Mouse (Mus musculus): ENCODE results near the gene Osbpl10. TPM values are rescaled to one million over a fixed set of nuclear protein-coding genes. Genes with fewer than 3 reads are reported as not detected.

The Osbpl10 gene
- total and polyA plus RNA-seq, 3 experiments = 0.19 TPM; not detected in 2

- Histone ChIP-seq H3K9ac (ENCODE audit: insufficient read depth, low read depth) (no peak overlapping the region), H3K79me2 (replicated peaks; ENCODE audit: control insufficient read depth, extremely low read depth, insufficient read depth, poor library complexity, severe bottlenecking) (no peaks in the 10 kb centered on the region), H3K4me2 (ENCODE audit: insufficient read depth, low read depth, poor library complexity, severe bottlenecking) (no peak overlapping the region), H3K27ac (ENCODE audit: insufficient read depth, low read depth) (no peak overlapping the region), H3K36me3 (replicated peaks in 1 of 2; ENCODE audit: control insufficient read depth in 1 of 2, insufficient read depth in 1 of 2, low read length in 1 of 2) (no peaks in the 10 kb centered on the region), H3K4me3 (replicated peaks in 1 of 3; ENCODE audit: low read depth in 2 of 3, low read length in 2 of 3, poor library complexity in 1 of 3) (no peak overlapping the region), H3K27me3 (replicated peaks) (no peaks in the 10 kb centered on the region), H3K4me1 (ENCODE audit: control insufficient read depth in 1 of 2, insufficient read depth in 2 of 2) (no peaks in the 10 kb centered on the region), H3K9me3 (replicated peaks; ENCODE audit: low read length) (no peaks in the 10 kb centered on the region)
- dilution Hi-C loops (cut with MboI; ENCODE audit: extremely low pct_ligation_motif_present, extremely low pct_unique_long_range_greater_than_20kb, low sequenced_read_pairs) = no loop called here
- TF ChIP-seq ZC3H11A (IDR thresholded peaks at IDR 0.05; ENCODE audit: low read depth, low read length) = no peak
- no peak for TF ChIP-seq MYC (IDR thresholded peaks at IDR 0.05; ENCODE audit: low read depth, low read length)
- no peak for TF ChIP-seq MAFK (IDR thresholded peaks at IDR 0.05; ENCODE audit: insufficient replicate concordance, low read length)
- TF ChIP-seq JUND (conservative IDR thresholded peaks at IDR 0.05; ENCODE audit: low read depth, low read length) = no peak
- no peak for DNase-seq (ENCODE audit: extremely low read depth)
- in situ Hi-C loops (cut with MboI; ENCODE audit: low pct_ligation_motif_present, low pct_unique_long_range_greater_than_20kb, low sequenced_read_pairs) = no loop called here
Measured at GRCm38 (mm10) chr9:115100181-115100915, 122.0 kb downstream of the Osbpl10 start.

GRCm38 (mm10) chr9:115107430-115107829 is 129.1 kb downstream of the Osbpl10 start:
- peaks cover 2% of the 10 kb centered on the region for H3K9me3 ChIP-seq (replicated peaks; ENCODE audit: low read length)
- no peak overlapping the region for H3K27ac ChIP-seq (ENCODE audit: insufficient read depth, low read depth)
- H3K9ac ChIP-seq (ENCODE audit: insufficient read depth, low read depth) = no peak overlapping the region
- H3K4me3 ChIP-seq (replicated peaks in 1 of 3; ENCODE audit: low read depth in 2 of 3, low read length in 2 of 3, poor library complexity in 1 of 3) = no peak overlapping the region
- TF ChIP-seq ETS1 (conservative IDR thresholded peaks at IDR 0.05; ENCODE audit: low read depth, low read length) (no peak), RCOR1 (conservative IDR thresholded peaks at IDR 0.05; ENCODE audit: low read depth, low read length) (no peak), JUN (IDR thresholded peaks at IDR 0.05; ENCODE audit: insufficient read depth, low read depth, low read length) (no peak), MXI1 (IDR thresholded peaks at IDR 0.05; ENCODE audit: low read depth, low read length) (no peak), ZC3H11A (IDR thresholded peaks at IDR 0.05; ENCODE audit: low read depth, low read length) (no peak), E2F4 (IDR thresholded peaks at IDR 0.05; ENCODE audit: insufficient replicate concordance, low read depth, low read length) (no peak), POLR2A (IDR thresholded peaks at IDR 0.05; ENCODE audit: low read depth, low read length) (no peak), CHD1 (IDR thresholded peaks at IDR 0.05; ENCODE audit: low read depth, low read length) (no peak), ZKSCAN1 (IDR thresholded peaks at IDR 0.05; ENCODE audit: borderline replicate concordance, low read depth, low read length) (no peak)
- H3K79me2 ChIP-seq (replicated peaks; ENCODE audit: control insufficient read depth, extremely low read depth, insufficient read depth, poor library complexity, severe bottlenecking) = no peaks in the 10 kb centered on the region
- DNase-seq (ENCODE audit: extremely low read depth) = no peak
- H3K36me3 ChIP-seq (replicated peaks in 1 of 2; ENCODE audit: control insufficient read depth in 1 of 2, insufficient read depth in 1 of 2, low read length in 1 of 2) = no peaks in the 10 kb centered on the region
- in situ Hi-C loops (cut with MboI; ENCODE audit: low pct_ligation_motif_present, low pct_unique_long_range_greater_than_20kb, low sequenced_read_pairs) = no loop called here
- dilution Hi-C loops (cut with MboI; ENCODE audit: extremely low pct_ligation_motif_present, extremely low pct_unique_long_range_greater_than_20kb, low sequenced_read_pairs) = no loop called here
- H3K4me2 ChIP-seq (ENCODE audit: insufficient read depth, low read depth, poor library complexity, severe bottlenecking) = no peak overlapping the region
- no peaks in the 10 kb centered on the region for H3K4me1 ChIP-seq (ENCODE audit: control insufficient read depth in 1 of 2, insufficient read depth in 2 of 2)
- H3K27me3 ChIP-seq (replicated peaks) = no peaks in the 10 kb centered on the region

DNA sequence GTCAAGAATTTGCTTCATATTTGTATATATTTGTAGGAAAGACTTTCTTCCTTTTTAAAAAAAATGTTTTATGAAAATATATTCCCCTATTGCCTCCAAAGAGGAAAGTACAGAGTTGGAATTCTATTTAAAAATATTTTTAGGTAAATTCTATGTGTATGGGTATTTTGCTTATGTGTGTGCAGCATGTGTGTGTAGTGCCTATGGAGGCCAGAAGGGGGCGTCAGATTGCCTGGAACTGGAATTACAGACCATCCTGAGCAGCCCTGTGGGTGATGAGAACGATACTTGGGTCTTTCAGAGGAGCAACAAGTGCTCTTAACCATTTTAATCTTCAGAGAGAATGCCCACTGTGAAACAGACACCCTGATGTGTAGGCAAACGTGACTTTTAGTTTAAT is 132.3 kb downstream of the Osbpl10 start:
- in situ Hi-C loops (cut with MboI; ENCODE audit: low pct_ligation_motif_present, low pct_unique_long_range_greater_than_20kb, low sequenced_read_pairs) = no loop called here
- dilution Hi-C loops (cut with MboI; ENCODE audit: extremely low pct_ligation_motif_present, extremely low pct_unique_long_range_greater_than_20kb, low sequenced_read_pairs) = no loop called here
- Histone ChIP-seq H3K9ac (ENCODE audit: insufficient read depth, low read depth) (no peak overlapping the region), H3K9me3 (replicated peaks; ENCODE audit: low read length) (peaks cover 2% of the 10 kb centered on the region), H3K4me3 (replicated peaks in 1 of 3; ENCODE audit: low read depth in 2 of 3, low read length in 2 of 3, poor library complexity in 1 of 3) (no peak overlapping the region), H3K4me2 (ENCODE audit: insufficient read depth, low read depth, poor library complexity, severe bottlenecking) (no peak overlapping the region), H3K79me2 (replicated peaks; ENCODE audit: control insufficient read depth, extremely low read depth, insufficient read depth, poor library complexity, severe bottlenecking) (no peaks in the 10 kb centered on the region), H3K27ac (ENCODE audit: insufficient read depth, low read depth) (no peak overlapping the region), H3K36me3 (replicated peaks in 1 of 2; ENCODE audit: control insufficient read depth in 1 of 2, insufficient read depth in 1 of 2, low read length in 1 of 2) (no peaks in the 10 kb centered on the region), H3K4me1 (ENCODE audit: control insufficient read depth in 1 of 2, insufficient read depth in 2 of 2) (no peaks in the 10 kb centered on the region), H3K27me3 (replicated peaks) (no peaks in the 10 kb centered on the region)
- DNase-seq (ENCODE audit: extremely low read depth) = no peak
- TF ChIP-seq NRF1 (IDR thresholded peaks at IDR 0.05; ENCODE audit: low read depth, low read length) (no peak), NELFE (IDR thresholded peaks at IDR 0.05; ENCODE audit: low read depth, low read length) (no peak), MAZ (IDR thresholded peaks at IDR 0.05; ENCODE audit: low read depth, low read length) (no peak), TBP (conservative IDR thresholded peaks at IDR 0.05; ENCODE audit: low read depth, low read length) (no peak), JUN (IDR thresholded peaks at IDR 0.05; ENCODE audit: insufficient read depth, low read depth, low read length) (no peak)

All from CH12.LX (cell line).